Mouse (Mus musculus): ENCODE data around the gene Gimap5. TPM values are rescaled to one million over a fixed set of nuclear protein-coding genes. Genes with fewer than 3 reads are reported as not detected.

Gimap5 gene
- 4.8 and 8.0 TPM in 2 replicates for polyA plus RNA-seq (2012)

DNA sequence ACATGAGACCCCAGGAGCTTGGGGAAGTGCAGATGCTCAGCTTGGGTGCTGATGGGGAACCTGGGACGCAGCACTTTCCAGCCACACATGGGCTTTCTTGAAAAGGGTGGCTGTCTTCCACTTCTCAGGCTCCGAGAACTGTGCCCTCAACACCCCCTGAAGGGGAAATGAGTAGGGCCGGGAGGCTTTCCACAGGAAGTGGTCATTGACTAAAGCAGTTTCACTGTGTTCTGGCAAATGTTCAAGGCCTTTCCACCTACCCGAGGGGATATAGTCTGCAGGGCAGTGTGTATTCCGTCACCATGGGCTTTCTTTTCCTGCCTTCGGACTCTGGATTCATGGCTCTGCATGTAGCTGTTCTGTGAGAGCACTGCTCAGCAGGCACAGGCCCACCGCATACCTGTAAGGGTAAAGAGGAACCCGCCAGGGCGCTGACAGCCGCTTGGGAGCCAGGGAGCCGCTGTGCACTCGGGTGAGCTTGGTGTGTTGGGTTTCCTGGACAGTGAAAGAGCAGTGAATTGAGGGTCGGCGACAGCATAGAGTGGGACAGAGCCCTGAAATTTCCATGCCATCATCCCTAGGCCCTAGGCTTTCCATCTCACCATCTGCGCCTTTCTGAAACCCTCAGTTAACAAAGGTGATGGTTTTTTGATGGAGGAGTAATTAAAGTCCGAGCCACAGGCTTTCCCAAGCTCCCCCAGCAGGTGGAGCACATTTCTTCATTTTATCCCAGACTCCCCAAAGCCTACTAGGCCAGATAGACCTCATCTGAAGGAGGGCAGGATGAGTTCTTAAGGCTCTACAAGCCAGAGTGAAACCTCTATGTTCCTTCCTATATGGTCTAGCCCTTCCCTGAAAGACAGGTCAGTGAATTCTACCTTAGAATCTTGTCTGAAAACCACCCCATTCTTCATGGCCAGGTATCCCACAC, at the start of gene Gimap5:
Gene Gimap5, plus strand, starts transcription at position 239 of the 931 bp plus-strand sequence.

GRCm38 (mm10) chr6:48718455-48718854, 27.5 kb upstream of the Gimap5 start, which contains the start of the genes Gm28053 and Gimap7:
Gene Gm28053 (plus strand): TSS chr6:48718607.
Gene Gimap7 (plus strand): TSS chr6:48718621.

GRCm38 (mm10) chr6:48738961-48739779, 6.8 kb upstream of the Gimap5 start, which contains the start of gene Gimap1:
Gene Gimap1 (plus strand): TSS chr6:48739054.

GRCm38 (mm10) chr6:48770696-48771095, 24.7 kb downstream of the Gimap5 start, which contains the start of gene Gimap3:
Gene Gimap3 (minus strand): TSS chr6:48770851.

Other genes with a start within 250 kb of the Gimap5 start
- gene Atp6v0e2, start 208.6 kb upstream of the Gimap5 start, polyA plus RNA-seq (2012) = 0.05 TPM in 1 of 2 replicates, not detected in the other
- 13.1 and 17.1 TPM in 2 replicates for gene Lrrc61, start 191.4 kb upstream of the Gimap5 start, polyA plus RNA-seq (2012)
- gene Rarres2, start 173.4 kb upstream of the Gimap5 start, polyA plus RNA-seq (2012) = not detected in 2 replicates
- gene Gm45021, start 156.6 kb upstream of the Gimap5 start, polyA plus RNA-seq (2012) = not detected in 2 replicates
- 37.9 and 45.1 TPM in 2 replicates for gene Repin1, start 152.3 kb upstream of the Gimap5 start, polyA plus RNA-seq (2012)
- gene Gm44965, start 152.3 kb upstream of the Gimap5 start, polyA plus RNA-seq (2012) = 5.2 and 6.3 TPM in 2 replicates
- gene Zfp775, start 144.1 kb upstream of the Gimap5 start, polyA plus RNA-seq (2012) = 2.4 and 2.7 TPM in 2 replicates
- gene AI854703, start 119.4 kb upstream of the Gimap5 start, polyA plus RNA-seq (2012) = 1.9 and 2.7 TPM in 2 replicates
- gene Gimap8, start 99.0 kb upstream of the Gimap5 start, polyA plus RNA-seq (2012) = 0.53 and 0.70 TPM in 2 replicates
- 1.3 and 2.0 TPM in 2 replicates for gene Gimap9, start 70.1 kb upstream of the Gimap5 start, polyA plus RNA-seq (2012)
- 0.69 and 1.0 TPM in 2 replicates for gene Gimap4, start 61.6 kb upstream of the Gimap5 start, polyA plus RNA-seq (2012)
- 7.4 and 13.0 TPM in 2 replicates for gene Gimap6, start 38.0 kb upstream of the Gimap5 start, polyA plus RNA-seq (2012)
- gene Gm28053, start 27.6 kb upstream of the Gimap5 start, polyA plus RNA-seq (2012) = 1.5 TPM in 1 of 2 replicates, not detected in the other
- gene Gimap7, start 27.6 kb upstream of the Gimap5 start, polyA plus RNA-seq (2012) = 0.06 TPM in 1 of 2 replicates, not detected in the other
- gene Gimap1, start 7.1 kb upstream of the Gimap5 start, polyA plus RNA-seq (2012) = 6.1 and 12.2 TPM in 2 replicates
- gene Gimap3, start 24.7 kb downstream of the Gimap5 start, polyA plus RNA-seq (2012) = 1.8 and 2.2 TPM in 2 replicates
- gene Tmem176a, start 94.7 kb downstream of the Gimap5 start, polyA plus RNA-seq (2012) = 87.0 and 113 TPM in 2 replicates
- 57.5 and 63.3 TPM in 2 replicates for gene Tmem176b, start 95.3 kb downstream of the Gimap5 start, polyA plus RNA-seq (2012)
- gene Aoc1, start 126.7 kb downstream of the Gimap5 start, polyA plus RNA-seq (2012) = 0.07 and 0.17 TPM in 2 replicates
- not detected in 2 replicates for gene 1600015I10Rik, start 183.7 kb downstream of the Gimap5 start, polyA plus RNA-seq (2012)
- gene Doxl2, start 228.8 kb downstream of the Gimap5 start, polyA plus RNA-seq (2012) = not detected in 2 replicates
- gene Svs1, start 240.7 kb downstream of the Gimap5 start, polyA plus RNA-seq (2012) = not detected in 2 replicates

Data from megakaryocyte-erythroid progenitor cell, adult 5 weeks (primary cell).